Mouse (Mus musculus) v-Abl transformed pro-B cells (cell line): Measurements from ENCODE around the gene Mok.

Experiments
- in situ Hi-C, 2 experiments: fragments of 400-800 bp; cut with MboI; formaldehyde crosslinking; loops; one replicate each; pipeline ENCODE4 v1.15.1; 2025; ENCODE audit not compliant: unreplicated experiment in 2 of 2

Gene Mok

DNA sequence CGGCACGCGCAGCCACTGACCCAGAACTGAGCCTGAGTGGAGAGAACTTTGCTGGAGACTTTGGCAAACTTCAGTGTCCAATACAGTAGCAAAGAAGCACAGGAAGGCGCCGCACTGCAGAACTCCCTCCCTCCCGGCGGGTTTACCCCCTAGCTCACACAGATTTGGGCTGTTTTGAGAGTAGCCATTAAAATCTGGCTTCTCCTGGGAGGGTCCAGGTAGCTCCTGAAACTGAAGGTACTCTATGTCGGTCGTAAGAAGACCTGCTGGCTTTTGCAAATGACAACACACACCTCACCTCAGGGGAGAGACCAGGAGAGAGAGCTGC lies 10.2 kb upstream of the Mok start:
- in situ Hi-C loops: no loop called here

GRCm38 (mm10) chr12:110850010-110850928 lies 9.5 kb upstream of the Mok start, which contains the start of gene Zfp839:
TSS of gene Zfp839 (plus strand) at chr12:110850253.
- in situ Hi-C loops: no loop called here

- in situ Hi-C loops: loop anchor here (5.0 to 10.0 kb wide), 4 partner anchors 139 to 401 kb away; partner anchors contain the start of genes 1700001K19Rik (in 1 of the 2) and Ppp2r5c (in 1 of the 2)
These were observed 5.5 kb upstream of the Mok start for GRCm38 (mm10) chr12:110846191-110846765.

DNA sequence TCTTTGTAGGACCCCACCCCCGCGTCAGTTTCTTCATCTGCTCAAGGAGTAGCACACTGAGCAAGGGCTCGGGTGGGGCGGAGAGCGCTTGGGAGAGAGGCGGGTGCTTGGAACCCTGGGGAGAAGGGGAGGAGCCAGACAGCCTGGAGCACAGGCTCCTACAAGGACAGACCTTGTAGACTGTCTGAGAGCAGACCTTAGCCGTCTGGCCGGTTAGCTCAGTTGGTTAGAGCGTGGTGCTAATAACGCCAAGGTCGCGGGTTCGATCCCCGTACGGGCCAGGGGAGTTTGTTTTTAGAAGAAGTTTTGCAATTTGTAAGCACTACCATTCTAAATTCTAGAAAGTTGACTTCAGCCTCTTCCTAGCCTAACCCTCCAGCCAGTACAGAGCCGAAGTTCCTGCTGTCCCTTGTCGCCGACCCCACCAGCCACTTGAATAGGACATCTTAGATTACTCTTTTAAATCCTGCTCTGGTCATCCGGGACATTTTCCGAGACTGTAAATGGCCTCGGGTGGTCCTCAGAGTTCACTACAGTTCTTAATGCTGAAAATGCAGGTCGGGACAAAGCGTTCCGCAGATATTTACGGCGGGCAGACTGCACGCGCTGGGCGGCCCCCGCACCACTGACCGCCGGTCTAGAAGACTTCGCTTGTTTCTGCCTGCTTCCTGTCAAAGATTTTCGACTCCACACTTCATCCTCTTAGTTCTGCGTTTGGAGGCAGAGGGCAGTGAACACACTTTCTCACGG lies 4.6 kb upstream of the Mok start:
- in situ Hi-C loops: loop anchor here (5.0 to 10.0 kb wide), 4 partner anchors 139 to 401 kb away; partner anchors contain the start of genes 1700001K19Rik (in 1 of the 2) and Ppp2r5c (in 1 of the 2)

DNA sequence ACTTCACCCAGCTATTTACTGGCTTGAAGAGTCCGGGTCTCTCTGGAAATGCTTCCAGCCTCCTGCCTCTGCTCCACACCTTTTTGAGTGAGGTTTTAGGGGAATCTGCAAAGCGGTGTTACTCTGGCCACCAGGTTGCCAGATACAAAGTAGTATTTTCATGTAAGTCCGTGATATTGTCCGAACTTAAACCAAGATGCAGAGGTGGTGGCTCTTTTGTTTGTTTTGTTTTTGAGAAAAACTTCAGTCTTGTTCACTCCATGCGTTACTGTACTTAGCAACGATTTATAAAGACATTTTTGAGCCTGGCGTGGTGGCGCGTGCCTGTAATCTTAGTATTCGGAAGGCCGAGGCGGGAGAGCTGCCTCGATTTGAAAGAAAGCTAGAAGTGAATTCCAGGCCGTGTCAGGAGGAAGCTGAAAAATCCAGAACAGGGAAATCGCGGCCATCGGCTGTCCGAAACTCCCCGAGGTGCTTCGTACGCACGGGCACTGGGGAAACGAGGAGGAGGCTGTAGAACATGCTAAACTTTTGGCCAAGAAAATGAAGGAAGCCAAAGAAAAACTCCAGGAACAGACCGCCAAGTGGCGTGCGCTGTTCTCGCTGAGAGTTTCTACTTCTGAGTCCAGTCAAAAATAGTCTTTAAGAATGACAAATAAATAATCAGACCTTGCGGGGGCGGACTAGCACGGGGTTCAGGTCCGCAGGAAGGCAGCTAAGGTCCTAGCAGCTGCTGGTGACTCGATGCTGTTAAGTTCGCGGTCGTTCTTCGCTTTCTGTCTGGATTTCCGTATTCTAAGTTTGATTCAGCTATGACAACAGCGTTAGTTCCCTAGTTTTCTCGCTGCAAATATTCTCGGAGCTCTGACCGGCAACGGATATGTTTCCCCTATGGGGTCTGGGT lies 3.7 kb upstream of the Mok start:
- in situ Hi-C loops: loop anchor here (5.0 to 10.0 kb wide), 7 partner anchors 140 to 402 kb away; partner anchors contain the start of genes 1700001K19Rik (in 1 of the 2), Dync1h1 (in 1 of the 2) and Ppp2r5c (in 1 of the 2)

DNA sequence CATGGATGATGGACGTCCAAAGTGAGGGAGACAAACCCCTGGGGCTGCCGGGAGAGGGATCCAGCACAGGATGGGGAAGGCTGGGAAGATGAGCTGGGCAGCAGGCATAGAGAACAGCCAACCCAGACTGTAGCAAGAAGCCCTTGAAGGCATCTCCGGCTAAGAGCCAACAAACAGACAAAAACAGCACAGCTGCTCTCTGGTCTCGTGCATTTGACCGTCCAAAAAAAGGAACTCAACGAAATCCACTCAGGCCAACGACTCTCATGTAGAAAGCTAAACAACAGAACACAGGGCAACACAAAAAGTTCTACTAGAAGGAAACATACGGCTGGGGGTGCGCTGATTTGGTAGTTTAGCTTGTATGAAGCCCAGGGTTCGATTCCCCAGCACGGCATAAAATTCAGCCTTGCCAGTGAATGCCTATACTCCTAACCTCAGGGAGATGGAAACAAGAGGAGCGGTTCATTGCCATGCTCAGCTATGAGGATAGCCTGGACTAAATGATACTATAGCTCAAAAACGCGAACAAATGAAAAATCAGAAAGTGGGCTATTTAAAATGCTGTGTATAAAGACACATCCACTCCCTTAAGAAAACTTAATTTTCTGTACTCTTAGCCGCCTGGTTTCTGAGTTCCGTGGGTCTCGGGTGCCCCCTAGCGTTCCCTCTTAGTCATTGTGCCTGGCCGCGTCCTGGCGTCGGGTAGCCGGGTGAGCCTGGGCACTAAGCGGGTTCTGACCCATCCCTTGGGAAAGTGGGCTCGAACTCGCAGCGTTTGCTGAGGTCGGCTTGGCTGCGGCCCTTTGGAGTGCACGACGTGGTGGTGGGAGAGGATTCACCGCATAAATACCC lies 2.7 kb upstream of the Mok start:
- in situ Hi-C loops: loop anchor here (5.0 to 10.0 kb wide), 6 partner anchors 141 to 401 kb away; partner anchors contain the start of genes 1700001K19Rik (in 1 of the 2), Dync1h1 (in 1 of the 2) and Ppp2r5c (in 1 of the 2)

GRCm38 (mm10) chr12:110841731-110842493 lies 1.2 kb upstream of the Mok start:
- in situ Hi-C loops: loop anchor here (5.0 to 10.0 kb wide), 6 partner anchors 143 to 400 kb away; partner anchors contain the start of genes 1700001K19Rik (in 1 of the 2), Dync1h1 (in 1 of the 2) and Ppp2r5c (in 1 of the 2)

DNA sequence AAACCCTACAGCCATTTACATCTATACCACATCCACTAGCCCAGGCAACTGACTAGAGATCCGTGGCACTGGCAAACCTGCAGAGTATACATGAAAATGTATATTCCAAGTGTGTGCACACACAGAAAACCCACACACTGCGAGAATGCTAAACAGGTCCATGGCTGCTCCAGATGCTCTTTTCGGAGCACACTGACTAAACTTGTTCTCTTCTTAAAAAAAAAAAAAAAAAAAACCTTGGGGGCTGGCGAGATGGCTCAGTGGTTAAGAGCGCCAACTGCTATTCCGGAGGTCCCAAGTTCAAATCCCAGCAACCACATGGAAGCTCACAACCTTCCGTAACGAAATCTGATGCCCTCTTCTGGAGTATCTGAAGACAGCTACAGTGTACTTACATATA lies 2.9 kb downstream of the Mok start:
- in situ Hi-C loops: loop anchor here (5.0 to 10.0 kb wide), 2 partner anchors 123 to 421 kb away; no protein-coding TSS in a partner anchor

DNA sequence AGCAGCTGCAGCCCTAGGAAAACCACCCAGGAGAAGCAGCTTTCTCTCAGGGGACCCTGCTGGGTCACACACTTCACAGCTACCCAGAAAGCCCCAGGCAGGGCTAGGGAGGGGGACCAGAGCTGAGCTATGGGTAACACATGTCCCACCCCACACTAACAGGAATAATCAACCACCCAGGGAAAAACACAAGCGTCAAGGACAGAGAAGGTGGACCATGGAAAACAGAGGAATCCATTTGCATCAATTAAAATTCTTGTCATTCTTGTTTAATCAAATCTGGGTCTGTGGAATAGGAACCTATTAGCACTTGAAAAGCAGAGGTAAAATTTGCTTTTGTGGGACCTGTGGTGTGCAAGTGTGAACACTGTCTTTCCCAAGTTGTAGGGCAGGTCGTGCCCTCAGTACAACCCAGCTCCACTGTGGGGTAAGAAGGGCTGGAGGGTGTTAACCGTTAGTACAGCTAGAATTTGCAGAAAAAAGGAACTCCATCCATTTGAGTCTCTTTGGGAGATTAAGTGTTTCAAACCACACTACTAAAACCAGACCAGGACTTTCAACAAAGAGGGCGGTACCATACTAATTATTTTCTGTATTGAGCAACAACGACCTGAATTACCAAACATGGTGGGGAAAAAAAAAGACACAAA lies 3.4 kb downstream of the Mok start:
- in situ Hi-C loops: loop anchor here (5.0 to 10.0 kb wide), 2 partner anchors 123 to 420 kb away; no protein-coding TSS in a partner anchor

DNA sequence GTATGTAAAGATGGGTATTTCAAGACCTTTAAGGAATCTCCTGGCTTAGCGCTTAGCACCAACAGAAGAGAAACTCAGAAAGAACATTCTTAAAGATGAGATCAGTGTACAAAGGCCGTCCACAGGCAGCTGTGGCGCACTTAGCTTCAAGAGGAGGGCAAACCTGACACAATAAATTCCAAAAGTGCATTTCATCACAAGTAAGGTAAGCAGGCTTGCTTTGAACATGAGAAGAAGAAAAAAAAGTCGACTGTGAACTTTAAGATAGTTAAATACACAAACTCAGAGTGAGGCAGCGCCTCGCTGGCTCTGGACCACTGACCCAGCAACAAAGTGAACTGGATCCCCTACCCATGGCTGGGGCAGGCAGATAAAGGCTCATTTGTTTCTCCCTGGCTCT lies 4.0 kb downstream of the Mok start:
- in situ Hi-C loops: loop anchor here (5.0 to 10.0 kb wide), 2 partner anchors 122 to 419 kb away; no protein-coding TSS in a partner anchor

DNA sequence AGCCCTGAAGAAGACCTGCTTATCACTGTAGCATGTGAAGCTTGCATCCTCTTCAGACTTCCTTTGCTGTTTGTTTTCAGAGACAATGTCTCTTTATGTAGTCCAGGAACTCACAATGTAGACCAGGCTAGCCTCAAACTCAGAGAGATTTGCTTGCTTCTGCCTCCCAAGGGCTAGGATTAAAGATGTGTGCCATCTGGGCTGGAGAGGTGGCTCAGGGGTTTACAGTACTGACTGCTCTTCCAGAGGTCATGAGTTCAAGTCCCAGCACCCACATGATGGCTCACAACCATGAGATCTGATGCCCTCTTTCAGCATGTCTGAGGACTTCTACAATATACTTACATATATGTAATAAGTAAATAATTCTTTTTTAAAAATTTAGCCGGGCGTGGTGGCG lies 5.6 kb downstream of the Mok start:
- in situ Hi-C loops: loop anchor here (5.0 to 10.0 kb wide), 2 partner anchors 120 to 418 kb away; no protein-coding TSS in a partner anchor

- in situ Hi-C loops: loop anchor here in 1 of 2 experiments (10.0 kb wide), 1 partner anchor 116 kb away; no protein-coding TSS in a partner anchor
These were observed 10.3 kb downstream of the Mok start for GRCm38 (mm10) chr12:110830293-110831024.

GRCm38 (mm10) chr12:110828908-110829307 lies 11.8 kb downstream of the Mok start:
- in situ Hi-C loops: loop anchor here in 1 of 2 experiments (5.0 kb wide), 1 partner anchor 42 kb away; no protein-coding TSS in a partner anchor

DNA sequence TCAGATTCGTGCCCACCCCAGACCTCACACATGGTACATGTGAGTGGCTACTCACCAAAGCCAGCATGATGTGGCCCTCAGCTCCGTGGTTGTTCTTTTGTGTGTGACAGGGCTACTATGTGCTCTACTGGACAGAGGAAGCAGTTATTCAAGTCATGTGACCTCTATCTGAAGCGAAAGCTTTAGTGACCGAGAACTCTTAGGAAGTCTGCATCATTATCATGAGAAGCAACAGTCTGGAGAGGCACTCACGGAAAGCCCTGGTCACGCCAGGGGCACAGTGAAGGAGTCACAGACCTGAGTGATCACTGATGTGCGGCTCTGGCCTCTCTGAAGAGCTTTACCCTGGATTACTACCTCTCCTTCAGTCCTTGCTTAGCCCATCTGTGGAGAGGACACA lies 18.4 kb downstream of the Mok start:
- in situ Hi-C loops: no loop called here

GRCm38 (mm10) chr12:110821787-110822186 lies 19.0 kb downstream of the Mok start:
- in situ Hi-C loops: no loop called here

DNA sequence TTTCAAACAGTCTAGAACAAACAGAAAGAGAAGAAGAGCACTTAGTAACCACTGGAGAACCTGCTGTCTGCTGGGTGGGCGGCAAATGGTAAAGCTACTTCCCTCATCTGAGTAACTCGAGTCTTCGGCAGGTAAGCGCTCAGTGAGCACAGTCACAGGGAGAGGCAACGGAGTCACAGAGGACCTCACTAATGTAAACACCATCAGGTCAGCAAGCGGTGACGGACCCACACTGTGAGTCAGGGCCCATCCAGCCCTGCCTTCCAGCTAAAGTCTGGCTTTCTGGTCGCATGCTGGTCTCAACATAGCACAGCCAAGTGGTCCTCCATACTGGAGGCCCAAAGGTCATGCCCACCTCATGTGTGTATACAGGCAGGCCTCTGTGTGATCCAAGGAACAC lies 21.4 kb downstream of the Mok start:
- in situ Hi-C loops: no loop called here
